Mouse (Mus musculus): ENCODE data around the gene Tmod2.
"Not testable (repeated sequence)": the region's sequence is repeated elsewhere in the genome, so short reads cannot be mapped to it uniquely, and the experiment has no call there.

Gene Tmod2

GRCm38 (mm10) chr9:75610571-75611493, at the start of gene Tmod2:
Gene Tmod2 (minus strand): TSS chr9:75611325.
- peak; percentile 76 for DNase-seq (ENCODE audit: low spot score)

GRCm38 (mm10) chr9:75660917-75661316, 49.8 kb upstream of the Tmod2 start:
- DNase-seq (ENCODE audit: low spot score) = no peak

DNA sequence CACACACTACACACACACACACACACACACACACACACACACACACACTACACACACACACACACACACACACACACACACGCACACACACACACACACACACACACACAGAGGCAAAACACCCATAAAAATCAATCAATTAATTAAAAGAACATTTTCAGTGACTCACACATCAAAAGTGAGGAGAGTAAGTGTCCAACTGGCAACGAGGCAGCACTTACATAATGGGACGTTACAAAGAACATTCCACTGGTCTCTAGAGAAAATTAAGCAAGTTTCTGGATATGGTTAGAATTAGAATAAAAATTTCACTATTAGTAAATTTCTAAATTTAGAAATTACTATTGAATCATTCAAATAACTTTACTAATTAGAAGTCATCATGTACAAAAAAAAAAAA, 45.3 kb upstream of the Tmod2 start:
- not testable (repeated sequence) for DNase-seq (ENCODE audit: low spot score)

GRCm38 (mm10) chr9:75653981-75654911, 43.1 kb upstream of the Tmod2 start:
- peak; percentile 33 for DNase-seq (ENCODE audit: low spot score)

GRCm38 (mm10) chr9:75645405-75645804, 34.3 kb upstream of the Tmod2 start:
- DNase-seq (ENCODE audit: low spot score) = no peak

- DNase-seq (ENCODE audit: low spot score) = no peak
Observed at GRCm38 (mm10) chr9:75634226-75634625, 23.1 kb upstream of the Tmod2 start.

GRCm38 (mm10) chr9:75633603-75634002, 22.5 kb upstream of the Tmod2 start:
- DNase-seq (ENCODE audit: low spot score) = no peak

GRCm38 (mm10) chr9:75632902-75633301, 21.8 kb upstream of the Tmod2 start:
- no peak for DNase-seq (ENCODE audit: low spot score)

DNA sequence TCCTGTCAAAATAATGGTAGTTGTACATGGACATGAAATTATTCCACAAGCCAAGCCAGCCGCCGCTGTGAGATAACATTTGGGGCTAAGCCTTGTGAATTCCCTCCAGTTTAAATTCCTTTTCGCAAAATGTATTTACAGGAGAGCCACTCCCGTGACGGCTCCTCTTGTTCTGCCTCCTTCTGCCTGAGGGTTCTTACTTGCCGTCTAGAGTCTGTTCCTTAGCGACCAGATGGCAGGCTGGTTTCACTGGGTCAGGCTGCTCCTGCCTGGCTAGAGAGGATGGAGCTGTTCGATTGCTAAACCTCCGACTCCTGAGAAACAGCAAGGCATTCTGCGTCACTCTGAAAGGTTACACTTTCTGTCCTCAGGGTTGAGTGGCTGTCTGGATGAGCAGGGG, 21.0 kb upstream of the Tmod2 start:
- no peak for DNase-seq (ENCODE audit: low spot score)

- no peak for DNase-seq (ENCODE audit: low spot score)
Observed at GRCm38 (mm10) chr9:75630823-75631454, 19.8 kb upstream of the Tmod2 start.

- DNase-seq (ENCODE audit: low spot score) = no peak
Observed at GRCm38 (mm10) chr9:75626308-75626604, 15.1 kb upstream of the Tmod2 start.

- peak; percentile 75 for DNase-seq (ENCODE audit: low spot score)
Observed at GRCm38 (mm10) chr9:75625556-75626307, 14.6 kb upstream of the Tmod2 start, which contains the start of gene Lysmd2. Gene Lysmd2 (plus strand): TSS chr9:75625741.

DNA sequence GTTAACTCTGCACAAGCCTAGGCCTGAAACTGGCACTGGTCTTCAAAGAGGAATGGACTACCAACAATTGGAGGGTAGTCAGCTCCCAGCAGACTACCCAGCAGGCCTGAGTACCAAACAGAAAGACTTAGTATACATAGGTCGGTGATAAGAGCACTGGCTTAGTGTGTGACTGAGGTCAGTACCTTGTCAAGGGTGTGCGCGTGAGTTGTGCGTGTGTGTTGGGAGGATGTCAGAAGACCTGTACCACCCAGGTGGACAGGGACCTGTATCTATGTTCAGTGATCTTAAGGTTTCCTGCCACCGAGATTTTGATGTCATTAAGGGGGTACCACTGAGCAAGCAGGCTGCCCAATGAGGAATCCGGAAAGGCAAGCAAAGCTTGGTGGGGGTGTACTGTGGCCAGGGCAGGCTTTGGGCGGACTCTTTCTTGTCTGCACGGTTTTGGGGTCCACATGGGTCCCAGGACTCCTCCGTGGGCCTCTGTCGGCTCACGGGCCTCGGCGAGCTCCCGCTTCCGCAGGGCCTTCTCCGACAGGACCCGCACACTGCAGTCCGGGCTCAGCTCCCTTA, 13.9 kb upstream of the Tmod2 start:
- DNase-seq (ENCODE audit: low spot score) = no peak

GRCm38 (mm10) chr9:75621428-75621827, 10.3 kb upstream of the Tmod2 start:
- DNase-seq (ENCODE audit: low spot score) = no peak

GRCm38 (mm10) chr9:75619761-75620160, 8.6 kb upstream of the Tmod2 start:
- not testable (repeated sequence) for DNase-seq (ENCODE audit: low spot score)

DNA sequence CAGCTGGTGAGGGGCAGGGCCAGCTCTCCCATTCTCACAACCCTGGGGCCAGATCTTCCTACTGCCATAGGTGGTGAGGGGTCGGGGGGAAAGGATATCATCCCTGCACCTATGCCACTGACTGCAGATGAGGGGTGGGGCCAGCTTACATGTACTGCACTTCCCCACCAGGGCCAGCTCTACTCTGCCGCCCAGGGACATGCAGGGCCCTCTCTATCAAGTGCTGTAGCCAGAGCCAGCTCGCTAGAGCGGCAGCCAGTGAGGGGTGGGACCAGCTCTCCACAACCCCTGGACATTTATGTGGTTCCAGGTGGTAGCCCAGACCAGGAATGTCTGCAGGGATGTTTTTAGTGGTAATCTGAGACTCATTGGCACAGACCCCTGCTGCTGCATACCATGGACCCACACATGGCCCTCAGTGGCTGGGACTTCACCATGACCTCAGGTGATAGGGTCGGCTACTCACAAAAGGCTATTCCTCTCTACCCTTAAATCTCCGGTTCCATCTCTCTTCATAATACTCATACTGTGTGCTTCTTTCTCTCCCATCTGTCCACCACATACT, 7.8 kb upstream of the Tmod2 start:
- DNase-seq (ENCODE audit: low spot score) = no peak

GRCm38 (mm10) chr9:75616560-75616959, 5.4 kb upstream of the Tmod2 start:
- DNase-seq (ENCODE audit: low spot score) = no peak

DNA sequence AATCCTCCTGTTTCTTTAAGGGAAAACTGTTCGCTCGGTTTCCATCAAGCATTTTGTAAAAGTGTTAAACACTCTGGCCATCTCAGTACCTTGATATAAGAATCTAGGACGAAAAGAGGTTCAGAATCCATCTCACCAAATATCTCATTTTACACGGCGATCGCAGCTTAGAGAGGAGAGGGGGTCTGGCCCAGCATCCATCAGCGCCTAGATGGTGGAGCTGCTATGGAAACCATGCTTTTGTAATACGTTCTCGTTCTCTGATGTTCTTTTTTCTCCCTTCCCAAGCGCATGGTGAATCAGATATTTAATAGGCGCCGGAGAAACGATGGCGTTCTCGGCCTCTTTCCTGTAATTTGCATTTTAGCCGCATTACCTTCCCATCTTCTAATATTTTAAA, 1.2 kb downstream of the Tmod2 start:
- DNase-seq (ENCODE audit: low spot score) = no peak

GRCm38 (mm10) chr9:75609505-75609904, 1.6 kb downstream of the Tmod2 start:
- no peak for DNase-seq (ENCODE audit: low spot score)

DNA sequence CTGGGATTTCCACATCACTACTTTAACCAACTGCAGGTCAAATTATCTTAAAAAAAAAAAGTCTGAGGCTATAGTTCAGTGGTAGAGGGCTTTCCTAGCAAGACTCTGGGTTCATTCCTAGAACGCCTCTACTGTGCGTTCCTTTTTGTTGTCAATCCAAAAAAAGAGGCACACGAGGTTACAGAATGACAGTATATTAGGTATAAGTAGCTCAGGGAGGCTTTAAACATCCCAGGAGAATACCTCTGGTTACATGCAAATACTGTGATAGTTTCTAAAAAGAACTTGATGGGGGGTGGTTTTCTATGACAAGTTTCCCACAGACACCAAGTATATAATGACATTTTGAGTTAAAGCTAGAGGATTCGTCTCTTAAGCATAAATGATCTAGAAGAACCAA, 3.6 kb downstream of the Tmod2 start:
- DNase-seq (ENCODE audit: low spot score) = no peak

GRCm38 (mm10) chr9:75601510-75601909, 9.6 kb downstream of the Tmod2 start:
- DNase-seq (ENCODE audit: low spot score) = no peak

Measured in retina, embryonic 14.5 days (tissue).